Mouse (Mus musculus) spleen, adult 12 weeks (tissue): ENCODE results near the gene Xxylt1.

Source experiments
- DNase-seq: peaks from one replicate; pipeline ENCODE4 v3.0.0; 2022; ENCODE audit warnings: low spot score

Gene Xxylt1

DNA sequence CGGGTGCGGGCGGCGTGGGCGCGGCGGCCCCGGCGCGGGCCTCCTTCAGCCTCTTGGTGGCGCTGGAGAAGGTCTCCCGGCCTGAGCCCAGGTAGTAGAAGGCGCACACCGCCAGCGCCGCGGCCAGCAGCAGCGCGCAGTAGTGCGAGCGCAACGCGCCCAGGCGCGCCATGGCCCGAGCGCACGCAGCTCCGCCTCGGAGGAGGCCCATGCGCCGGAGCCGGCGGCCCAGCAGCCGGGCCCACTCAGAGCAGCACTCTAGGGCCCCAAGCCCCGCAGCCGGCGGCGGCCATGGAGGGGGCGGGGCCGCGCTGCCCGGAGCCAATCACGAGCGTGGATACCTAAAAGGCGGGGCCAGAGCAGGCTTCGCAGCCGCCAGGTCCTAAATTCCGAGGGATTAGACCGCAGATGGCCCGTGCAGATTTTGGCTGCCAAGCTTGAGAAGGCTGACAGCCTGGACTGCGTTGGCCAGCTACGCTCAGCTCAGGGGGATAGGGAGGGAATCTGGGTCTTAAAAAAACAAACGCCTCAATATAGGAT is at the start of gene Xxylt1:
Xxylt1 (minus strand) TSS at position 308 of the 540 bp plus-strand sequence.
- DNase-seq: peak; percentile 83

DNA sequence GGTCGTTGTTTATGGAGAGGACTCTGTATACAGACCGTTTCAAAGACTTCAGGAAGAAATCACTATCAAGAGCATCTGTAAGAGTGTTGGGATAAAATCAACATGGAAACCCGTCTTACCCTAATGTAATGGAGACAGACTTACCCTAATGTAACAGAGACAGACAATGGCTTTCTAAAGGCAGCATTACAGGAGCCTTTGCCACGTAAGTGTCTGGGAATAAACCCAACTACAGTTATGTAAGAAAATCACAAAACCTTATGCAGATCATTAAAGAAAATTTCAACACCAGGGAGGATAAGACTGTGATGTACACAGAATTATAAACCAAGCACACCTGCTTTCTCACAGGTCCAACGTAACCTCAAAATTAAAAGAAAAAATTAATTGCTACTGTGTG is 46.9 kb upstream of the Xxylt1 start:
- no peak for DNase-seq

DNA sequence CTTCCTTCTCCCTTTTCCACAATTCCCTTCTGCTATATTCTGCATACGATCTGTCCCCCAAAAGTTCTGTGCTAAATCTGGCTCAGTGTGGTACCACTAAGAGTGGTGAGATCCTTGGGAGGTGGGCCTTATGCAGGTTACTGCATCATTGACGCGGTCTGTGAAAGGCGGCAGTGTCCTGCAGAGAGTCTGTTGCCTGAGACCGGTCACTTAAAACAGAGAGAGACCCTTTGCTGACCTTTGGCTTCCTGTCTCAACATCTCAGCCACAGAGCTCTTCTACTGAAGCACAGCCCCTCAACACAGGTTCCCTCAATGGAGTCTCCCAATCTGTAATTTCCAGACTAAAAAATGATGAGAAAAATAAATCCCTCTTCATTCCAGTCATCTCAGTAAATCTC is 43.8 kb upstream of the Xxylt1 start:
- DNase-seq: no peak

DNA sequence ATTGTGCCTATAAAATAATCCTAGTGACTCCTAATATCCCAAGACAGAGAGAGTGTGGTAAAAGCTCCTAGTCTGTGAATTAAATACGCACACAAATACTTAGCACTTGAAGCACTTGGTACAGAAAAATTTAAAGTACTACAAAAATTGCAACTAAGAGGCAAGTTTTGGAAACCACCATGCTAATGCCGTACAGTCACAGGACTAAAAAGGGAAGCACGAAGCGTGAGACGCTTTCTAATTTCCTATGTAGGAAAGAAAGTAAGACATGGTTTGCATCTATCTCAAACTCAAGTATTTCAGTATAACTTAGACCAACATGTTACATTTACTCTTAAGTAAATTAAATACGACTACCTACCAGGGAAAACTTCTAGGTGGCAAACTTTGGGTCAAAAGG is 40.4 kb upstream of the Xxylt1 start:
- DNase-seq: no peak

DNA sequence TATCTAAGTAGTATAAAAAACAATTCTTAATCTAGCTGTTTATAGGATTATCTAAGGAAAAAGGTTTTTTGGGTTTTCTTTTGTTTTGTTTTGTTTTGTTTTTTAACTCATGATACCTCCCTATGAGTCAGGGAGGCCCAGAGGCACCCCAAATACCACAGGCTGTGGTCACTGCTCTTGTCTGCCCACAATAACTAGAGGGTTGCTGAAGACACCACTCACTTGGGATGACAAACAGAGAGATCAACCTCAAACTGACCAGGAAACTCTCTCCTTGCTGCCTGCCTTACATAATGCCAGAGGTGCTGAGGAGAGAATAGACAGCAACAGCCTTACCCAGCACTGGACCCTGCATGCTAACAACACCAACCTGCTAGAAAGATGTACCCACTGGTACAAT is 32.4 kb upstream of the Xxylt1 start:
- no peak for DNase-seq

DNA sequence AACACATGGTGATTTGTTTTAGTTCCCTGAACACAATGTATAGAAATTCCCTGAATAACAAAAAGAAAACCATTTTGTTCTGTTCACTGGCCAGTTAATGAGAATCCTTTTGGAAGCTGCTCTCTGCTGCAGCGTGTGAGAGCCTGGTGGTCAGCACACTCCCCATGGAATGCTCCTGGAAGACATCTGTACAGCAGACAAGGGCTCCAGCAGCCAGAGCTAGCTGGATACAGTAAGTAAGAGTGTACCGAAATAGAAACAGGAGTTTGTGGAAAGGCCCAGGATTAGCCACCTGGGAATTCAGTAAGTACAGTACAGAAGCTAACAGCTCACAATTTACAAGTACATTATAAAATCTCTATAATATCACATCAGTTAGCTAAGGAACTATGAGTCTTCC is 20.1 kb upstream of the Xxylt1 start:
- no peak for DNase-seq

DNA sequence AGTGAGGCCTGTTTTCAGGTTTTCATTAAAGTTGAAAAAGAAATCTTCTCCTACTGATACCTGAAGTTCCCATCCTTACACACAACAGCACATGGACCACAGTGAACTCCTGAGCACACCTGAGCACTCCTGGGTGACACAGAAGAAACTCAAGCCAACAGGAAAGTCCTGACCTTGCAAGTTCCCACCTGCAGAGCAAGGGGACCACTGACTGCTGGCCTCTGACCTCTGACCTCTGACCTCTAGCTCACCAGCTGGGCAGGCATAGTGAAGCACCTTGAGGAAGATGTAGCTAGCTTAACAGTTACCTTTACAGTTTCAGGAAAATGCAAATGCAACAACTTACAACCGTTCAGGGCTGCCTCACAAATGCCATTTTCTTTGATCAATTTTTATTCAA is 18.7 kb upstream of the Xxylt1 start:
- no peak for DNase-seq

DNA sequence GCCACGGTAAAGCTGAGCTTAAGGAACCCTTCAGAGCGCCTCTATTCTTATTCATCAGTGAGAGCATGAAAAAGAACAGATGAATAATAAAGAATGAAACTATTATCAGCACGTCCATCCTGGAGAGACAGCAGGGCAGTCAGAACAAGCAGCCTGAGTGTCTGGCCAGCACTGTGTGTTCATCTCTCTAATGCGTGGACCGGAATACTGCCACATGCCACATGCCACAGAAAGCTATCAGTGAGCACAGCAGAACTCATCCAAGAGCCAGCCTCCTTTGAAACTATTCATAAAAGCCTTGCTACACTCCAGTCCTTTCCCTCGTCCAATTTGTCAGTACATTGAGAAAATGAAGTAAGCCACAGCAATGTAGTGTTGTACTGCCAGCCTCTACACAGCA is 12.8 kb upstream of the Xxylt1 start:
- no peak for DNase-seq

DNA sequence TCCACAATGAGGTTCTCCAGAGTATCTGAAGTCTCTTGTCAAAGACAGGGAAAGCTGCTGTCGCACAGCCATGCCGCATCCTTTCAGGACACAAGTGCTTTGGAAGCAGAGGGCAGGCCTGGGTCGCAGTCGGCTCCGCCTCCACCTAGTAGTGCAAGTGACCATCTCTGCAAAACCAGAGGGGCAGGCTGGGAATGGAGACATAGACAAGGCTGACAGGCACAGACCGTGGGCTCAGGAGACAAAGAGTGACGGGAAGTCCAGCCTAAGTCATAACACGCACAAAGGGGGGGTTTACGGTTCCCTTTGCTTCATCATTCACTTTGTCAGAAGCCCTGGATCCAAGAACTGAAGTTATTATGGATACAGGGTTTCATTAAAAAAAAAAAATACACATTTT is 12.0 kb upstream of the Xxylt1 start:
- no peak for DNase-seq

DNA sequence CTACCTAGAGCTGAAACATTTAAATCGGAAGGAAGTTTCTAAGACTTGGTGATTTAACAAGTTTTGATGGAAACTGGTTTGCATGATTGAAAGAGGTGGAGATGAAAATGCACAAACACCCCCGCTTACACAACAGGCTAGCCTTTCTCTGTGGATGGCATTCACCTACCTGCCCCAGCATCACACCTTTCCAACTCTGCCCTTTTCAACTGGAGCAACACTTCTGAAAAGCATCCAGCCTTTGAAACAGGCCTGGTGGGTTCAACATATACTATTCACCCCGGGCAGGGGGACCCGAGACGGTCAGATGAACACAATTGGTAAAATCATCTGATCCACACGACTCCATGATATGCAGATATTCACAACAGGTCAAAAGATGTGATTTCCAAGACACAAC is 659 bp upstream of the Xxylt1 start:
- no peak for DNase-seq

DNA sequence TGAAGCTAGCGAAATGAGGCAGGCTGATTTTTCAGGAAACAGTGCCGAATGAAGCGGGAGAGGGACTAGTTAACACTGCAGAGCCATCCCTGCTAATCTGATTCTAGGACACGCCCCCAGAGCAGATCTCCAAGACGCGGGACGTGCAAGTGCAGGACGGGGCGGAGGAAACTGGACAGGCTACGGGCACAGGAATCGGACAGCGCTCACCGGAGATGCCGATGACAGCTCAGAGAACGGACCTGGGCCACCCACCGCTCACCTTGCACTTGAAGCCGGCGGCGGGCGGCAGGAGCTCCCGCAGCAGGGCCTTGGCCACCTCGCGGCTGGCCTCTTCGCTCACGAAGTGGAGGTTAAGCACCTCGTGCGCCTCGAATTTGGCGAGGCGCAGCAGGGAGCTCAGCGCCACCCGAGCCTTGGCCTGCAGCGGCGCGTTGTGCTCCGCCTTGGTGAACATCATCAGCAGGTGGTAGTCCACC is 620 bp downstream of the Xxylt1 start:
- peak; percentile 25 for DNase-seq

DNA sequence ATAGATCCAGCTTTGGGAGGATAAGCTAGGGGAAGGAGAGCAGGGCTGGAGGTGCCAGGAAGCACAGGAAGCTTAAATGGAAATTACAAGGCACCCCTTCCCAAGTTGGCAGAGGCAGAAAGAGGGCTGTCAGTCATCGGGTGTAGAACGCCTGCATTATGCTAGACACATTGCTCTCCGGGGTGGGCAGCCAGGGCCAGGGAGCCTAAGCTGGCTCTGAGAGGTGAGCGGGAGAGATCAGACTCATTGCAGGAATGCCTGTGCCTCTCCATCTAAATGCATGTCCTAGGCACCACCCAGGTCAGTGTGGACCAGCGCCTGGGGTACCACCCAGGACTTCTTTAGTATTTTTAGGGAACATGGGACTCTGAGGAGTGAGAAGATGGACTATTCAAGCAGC is 3.8 kb downstream of the Xxylt1 start:
- no peak for DNase-seq

DNA sequence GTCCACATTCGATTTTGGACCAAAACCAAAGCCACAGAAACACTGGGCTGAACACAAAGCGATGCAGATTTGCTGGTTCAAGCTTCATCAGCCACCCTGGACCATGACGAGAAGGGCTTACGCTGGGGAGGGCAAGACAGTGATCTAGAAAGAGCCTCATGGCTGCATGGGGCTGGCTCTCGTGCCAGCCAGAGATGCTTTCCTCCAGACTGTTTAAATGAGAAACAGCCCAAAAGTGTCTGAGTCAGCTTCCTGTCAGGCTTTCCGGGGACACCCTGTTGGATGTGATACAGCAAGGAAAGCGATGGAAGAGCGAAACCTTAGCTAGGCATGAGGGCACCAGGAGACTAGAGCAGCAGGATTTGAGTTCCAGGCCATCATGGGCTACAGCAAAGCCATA is 4.8 kb downstream of the Xxylt1 start:
- no peak for DNase-seq

DNA sequence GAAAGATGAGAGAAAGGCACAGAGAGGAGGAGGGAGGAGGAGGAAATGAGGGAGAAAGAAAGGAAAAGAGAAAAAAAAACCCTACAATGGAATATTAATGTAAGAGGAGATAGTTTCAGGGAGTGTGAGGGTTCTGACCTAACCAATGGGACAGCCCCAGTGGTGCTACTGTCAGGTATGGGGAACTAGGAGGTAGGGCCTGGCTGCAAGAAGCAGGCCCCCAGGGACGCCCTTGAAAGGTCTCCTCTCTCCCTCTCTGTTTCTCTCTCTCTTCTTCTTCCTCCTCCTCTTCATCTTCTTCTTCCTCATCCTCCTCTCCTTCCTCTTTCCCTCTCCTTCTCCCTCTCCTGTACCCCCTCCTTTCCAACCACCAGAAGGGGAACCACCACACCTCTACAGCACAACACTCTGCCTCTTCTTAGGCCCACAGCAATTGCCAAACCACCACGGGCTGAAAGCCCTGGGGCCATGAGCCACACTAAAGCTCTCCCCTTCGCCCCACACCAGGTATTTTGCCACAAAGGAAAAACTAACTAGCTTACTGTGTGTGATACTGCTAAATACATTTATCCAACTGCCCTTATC is 6.8 kb downstream of the Xxylt1 start:
- no peak for DNase-seq

DNA sequence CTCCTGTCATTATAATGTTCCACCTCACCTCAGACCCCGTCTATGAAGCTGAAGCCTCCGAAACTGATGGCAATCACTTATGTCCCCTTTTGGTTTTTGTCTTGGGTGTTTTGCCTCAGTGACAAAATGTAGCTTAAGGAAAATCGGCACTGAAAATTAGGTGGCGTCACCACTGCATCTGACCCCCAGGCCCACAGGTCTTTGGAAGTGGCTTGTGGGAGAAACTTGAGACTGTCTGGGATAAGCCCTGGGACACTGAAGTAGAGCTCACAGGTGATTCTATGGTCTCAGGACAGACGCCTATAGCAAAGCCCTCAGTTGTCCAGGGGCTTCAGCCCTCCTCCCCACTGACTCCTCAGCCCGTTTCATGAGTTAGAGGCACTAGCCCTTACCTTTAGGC is 9.5 kb downstream of the Xxylt1 start:
- DNase-seq: no peak

DNA sequence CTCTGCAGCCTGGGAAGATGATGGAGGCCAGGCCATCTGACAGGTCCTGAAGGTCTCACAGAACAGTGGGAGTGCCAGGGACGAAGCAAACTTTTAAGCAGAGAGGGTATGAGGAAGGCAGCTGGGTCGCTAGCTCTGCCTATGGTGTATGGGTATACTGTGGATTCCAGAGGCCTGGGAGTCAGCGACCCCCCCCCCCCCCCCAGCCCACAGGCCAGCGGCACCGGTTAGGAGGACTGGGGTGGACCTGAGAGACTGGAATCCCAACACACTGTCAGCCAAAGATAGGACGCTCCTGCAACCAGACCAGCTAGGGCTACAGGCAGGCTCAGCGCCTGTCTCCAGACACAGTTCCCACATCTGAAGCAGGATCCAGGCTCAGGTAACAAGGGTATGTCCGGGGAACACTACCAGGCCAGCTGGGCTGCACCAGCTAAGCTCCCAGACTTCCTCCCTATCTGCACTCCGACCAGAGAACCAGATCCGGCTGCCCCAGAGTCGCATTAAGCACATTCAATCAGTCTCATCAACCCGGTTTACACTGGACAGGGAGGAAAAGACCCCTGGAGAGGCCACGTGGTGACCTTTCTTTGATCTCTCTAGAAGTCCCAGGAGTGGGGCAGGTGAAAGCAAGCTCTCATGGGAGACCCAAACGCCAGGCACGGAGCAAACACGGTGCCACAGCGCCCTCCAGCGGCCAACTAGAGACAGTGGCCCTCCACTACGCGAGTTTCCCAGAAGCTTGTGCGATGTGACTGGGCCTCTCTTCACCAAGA is 10.7 kb downstream of the Xxylt1 start:
- peak; percentile 51 for DNase-seq

DNA sequence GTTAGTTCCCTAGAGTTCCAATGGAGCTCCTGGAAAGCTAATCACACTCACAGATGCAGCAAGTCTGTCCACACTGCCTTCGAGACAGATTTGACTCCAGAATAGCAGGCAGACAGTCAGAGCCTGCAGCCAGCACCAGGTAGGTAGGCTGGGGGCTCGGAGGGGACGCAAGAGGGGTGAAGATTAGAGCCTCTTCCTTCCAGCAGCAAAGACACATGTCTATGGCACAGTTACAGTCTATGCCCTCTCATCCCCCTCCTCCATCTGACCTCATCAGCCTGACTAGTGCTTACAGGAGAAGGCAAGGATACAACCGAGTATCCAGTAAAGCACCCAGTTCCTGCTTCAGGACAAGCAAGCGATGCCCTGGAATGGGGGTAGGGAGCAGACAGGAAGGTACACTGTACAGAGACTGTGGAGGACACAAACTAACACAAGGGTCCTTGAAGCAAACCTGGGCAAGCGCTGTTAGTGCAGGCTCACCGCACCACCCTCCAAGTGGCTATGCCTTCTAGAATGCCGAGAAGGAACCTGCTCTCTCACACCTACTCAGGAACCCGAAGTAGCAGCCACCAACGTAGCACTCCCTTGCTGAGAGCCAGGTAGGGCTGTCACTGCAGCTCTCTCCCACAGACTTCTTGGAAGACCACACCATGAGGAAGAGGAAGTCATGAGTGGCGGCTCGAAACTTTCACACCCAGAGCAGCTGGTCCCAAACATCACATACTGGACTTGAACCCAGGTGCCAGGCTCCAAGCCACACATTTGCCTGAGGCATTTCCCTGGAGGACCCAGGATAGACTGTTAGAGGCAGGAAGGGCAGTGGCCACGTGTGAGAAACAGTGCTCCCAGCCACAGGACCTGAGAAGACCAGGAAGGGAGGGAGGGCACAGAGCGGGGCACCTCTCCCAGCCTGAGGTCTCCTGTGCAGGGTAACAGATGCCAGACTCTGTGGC is 11.7 kb downstream of the Xxylt1 start:
- DNase-seq: no peak

DNA sequence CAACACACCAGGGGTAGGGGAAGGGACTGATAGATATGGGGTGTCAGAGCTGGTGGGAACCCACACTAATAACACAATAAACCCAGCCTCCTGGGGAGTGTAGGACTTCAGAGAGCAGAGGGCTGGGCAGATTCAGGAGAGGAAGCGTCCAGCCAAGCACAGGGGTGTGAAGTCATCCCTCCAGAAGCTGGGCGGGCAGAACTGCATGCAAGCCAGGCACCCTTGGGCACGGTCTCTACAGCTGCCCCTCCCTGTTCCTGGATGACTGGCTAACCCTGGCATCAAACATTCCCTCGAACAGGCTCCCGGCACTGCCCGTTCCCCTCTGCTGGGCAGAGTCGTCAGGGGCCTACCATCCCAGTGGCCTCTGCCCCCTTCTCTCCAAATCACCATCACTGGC is 13.0 kb downstream of the Xxylt1 start:
- no peak for DNase-seq

DNA sequence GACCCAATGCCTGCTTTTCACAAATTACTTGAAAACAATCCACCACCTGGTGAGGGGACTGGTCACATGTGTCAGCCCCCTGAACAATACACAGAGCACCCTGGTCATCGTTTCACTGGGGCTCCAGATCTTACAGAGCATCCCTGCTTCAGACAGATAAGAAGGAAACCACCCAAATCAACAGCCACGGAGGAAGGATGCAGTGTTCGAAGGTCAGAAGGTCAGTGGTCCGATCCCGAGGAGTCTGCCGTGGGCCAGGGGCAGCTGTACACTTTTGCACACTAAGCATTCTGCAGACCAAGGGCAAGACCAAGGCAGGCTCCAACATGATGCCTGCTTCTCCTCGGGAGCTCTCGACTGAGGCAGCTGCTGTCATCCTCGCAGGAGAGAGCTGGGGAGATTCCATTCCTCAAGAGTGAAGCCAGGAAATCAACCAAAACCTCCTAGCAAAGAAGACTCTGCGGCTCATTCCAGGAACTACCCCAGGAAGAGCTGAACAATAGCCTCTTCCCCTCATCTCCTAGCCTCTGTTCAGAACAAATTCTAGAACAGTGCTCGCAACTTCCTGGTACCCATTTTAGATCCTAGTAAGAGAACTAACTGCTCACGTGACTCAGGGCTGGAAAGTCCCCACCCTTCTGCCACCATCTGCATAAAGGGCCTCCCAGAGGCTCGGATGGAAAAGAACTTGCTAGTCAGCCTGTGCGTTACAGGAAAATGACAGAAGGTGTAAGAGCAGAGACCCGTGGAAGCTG is 14.7 kb downstream of the Xxylt1 start:
- DNase-seq: no peak

DNA sequence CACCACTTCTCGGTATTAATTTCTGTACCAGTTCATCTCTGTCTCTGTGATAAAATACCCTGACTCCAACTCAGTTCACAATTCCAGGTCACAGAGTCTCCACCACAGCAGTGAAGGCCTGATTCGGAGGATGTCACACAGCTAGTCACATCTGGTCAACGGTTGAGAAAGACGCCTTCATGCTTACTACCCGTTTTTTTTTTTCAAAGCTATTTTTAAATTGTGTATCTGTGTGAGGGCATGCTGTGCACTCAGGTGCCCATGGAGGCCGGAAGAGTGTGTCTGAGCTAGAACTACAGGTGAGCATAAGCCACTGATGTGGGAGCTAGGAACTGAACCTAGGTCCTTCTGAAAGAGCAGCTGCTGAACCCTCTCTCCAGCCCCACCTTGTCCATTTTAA is 16.4 kb downstream of the Xxylt1 start:
- DNase-seq: no peak

DNA sequence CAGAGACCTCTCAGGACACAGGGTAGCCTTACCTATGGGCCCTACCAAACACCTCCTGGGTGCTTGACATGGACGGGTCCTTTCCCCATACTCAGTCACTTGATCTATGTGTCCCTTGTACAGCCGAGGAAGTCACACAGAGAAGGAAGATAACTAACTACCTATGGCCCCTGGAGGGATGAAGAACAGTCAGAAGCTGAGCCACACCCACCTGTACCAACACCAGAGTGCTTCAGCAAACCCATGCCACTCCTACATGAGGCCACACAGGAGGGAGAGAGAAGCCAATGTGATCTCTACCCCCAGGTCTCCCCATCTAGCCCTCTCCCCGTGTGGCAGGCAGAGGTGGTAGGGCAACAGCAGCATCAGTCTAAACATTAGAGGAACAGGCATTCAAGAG is 18.3 kb downstream of the Xxylt1 start:
- DNase-seq: no peak
